Mouse (Mus musculus): ENCODE measurements around the gene Sdsl. TPM values are rescaled to one million over a fixed set of nuclear protein-coding genes. Genes with fewer than 3 reads are reported as not detected.

Sdsl gene
- polyA plus RNA-seq, 1 experiment from 2014 or later = 7.0 TPM

- Histone ChIP-seq H3K27ac (no peak overlapping the region), H3K4me1 (no peaks in the 10 kb centered on the region), H3K9me3 (no peaks in the 10 kb centered on the region), H3K4me2 (replicated peaks) (peak overlapping the region; percentile 40), H3K27me3 (replicated peaks) (peaks cover 3% of the 10 kb centered on the region; the same call in 1 of the 2 replicates), H3K4me3 (no peak overlapping the region), H3K36me3 (no peaks in the 10 kb centered on the region), H3K9ac (no peak overlapping the region)
- WGBS = 12% methylated on average over 4 of the region's 4 CpGs
- no peak for ATAC-seq (ENCODE audit: low FRiP score, low read depth)
Observed at GRCm38 (mm10) chr5:120467026-120467425, 5.6 kb downstream of the Sdsl start.

- 94% methylated on average over 6 of the region's 6 CpGs for WGBS
- ATAC-seq (ENCODE audit: low FRiP score, low read depth) = no peak
- Histone ChIP-seq H3K36me3 (no peaks in the 10 kb centered on the region), H3K4me2 (replicated peaks) (no peak overlapping the region), H3K9me3 (no peaks in the 10 kb centered on the region), H3K4me1 (no peaks in the 10 kb centered on the region), H3K27ac (no peak overlapping the region), H3K9ac (no peak overlapping the region), H3K4me3 (no peak overlapping the region), H3K27me3 (replicated peaks) (peaks cover 11% of the 10 kb centered on the region)
Observed at GRCm38 (mm10) chr5:120465860-120466259, 6.8 kb downstream of the Sdsl start.

GRCm38 (mm10) chr5:120465062-120465461, 7.5 kb downstream of the Sdsl start:
- H3K9ac ChIP-seq = no peak overlapping the region
- peaks cover 16% of the 10 kb centered on the region for H3K27me3 ChIP-seq (replicated peaks)
- no peaks in the 10 kb centered on the region for H3K4me1 ChIP-seq
- H3K4me2 ChIP-seq (replicated peaks) = no peak overlapping the region
- H3K27ac ChIP-seq = no peak overlapping the region
- ATAC-seq (ENCODE audit: low FRiP score, low read depth) = no peak
- H3K4me3 ChIP-seq = no peak overlapping the region
- 46% methylated on average over 5 of the region's 5 CpGs for whole genome bisulfite sequencing
- no peaks in the 10 kb centered on the region for H3K36me3 ChIP-seq
- no peaks in the 10 kb centered on the region for H3K9me3 ChIP-seq

GRCm38 (mm10) chr5:120464321-120464720, 8.3 kb downstream of the Sdsl start:
- H3K9me3 ChIP-seq = no peaks in the 10 kb centered on the region
- no peak overlapping the region for H3K4me2 ChIP-seq (replicated peaks)
- no peak overlapping the region for H3K4me3 ChIP-seq
- no peaks in the 10 kb centered on the region for H3K36me3 ChIP-seq
- WGBS = 77% methylated on average over 4 of the region's 4 CpGs
- ATAC-seq (ENCODE audit: low FRiP score, low read depth) = no peak
- no peaks in the 10 kb centered on the region for H3K4me1 ChIP-seq
- H3K27ac ChIP-seq = no peak overlapping the region
- no peak overlapping the region for H3K9ac ChIP-seq
- H3K27me3 ChIP-seq (replicated peaks) = peaks cover 16% of the 10 kb centered on the region

- no peaks in the 10 kb centered on the region for H3K36me3 ChIP-seq
- WGBS = 78% methylated on average over 15 of the region's 15 CpGs
- H3K4me2 ChIP-seq (replicated peaks) = no peak overlapping the region
- peaks cover 20% of the 10 kb centered on the region for H3K27me3 ChIP-seq (replicated peaks)
- no peak overlapping the region for H3K27ac ChIP-seq
- H3K4me1 ChIP-seq = 0 out of 2 replicates have a peak, but pooled peaks cover 4% of the 10 kb centered on the region
- no peaks in the 10 kb centered on the region for H3K9me3 ChIP-seq
- H3K4me3 ChIP-seq = no peak overlapping the region
- ATAC-seq (ENCODE audit: low FRiP score, low read depth) = no peak
- H3K9ac ChIP-seq = no peak overlapping the region
Observed at GRCm38 (mm10) chr5:120461902-120462301, 10.7 kb downstream of the Sdsl start.

- Histone ChIP-seq H3K27me3 (replicated peaks) (peaks cover 28% of the 10 kb centered on the region), H3K9ac (no peak overlapping the region), H3K4me1 (peaks cover 13% of the 10 kb centered on the region), H3K4me3 (no peak overlapping the region), H3K27ac (no peak overlapping the region), H3K36me3 (no peaks in the 10 kb centered on the region), H3K4me2 (replicated peaks) (no peak overlapping the region), H3K9me3 (no peaks in the 10 kb centered on the region)
- 78% methylated on average over 10 of the region's 10 CpGs for WGBS
- no peak for ATAC-seq (ENCODE audit: low FRiP score, low read depth)
Observed at GRCm38 (mm10) chr5:120459133-120459532, 13.5 kb downstream of the Sdsl start.

- 4% methylated on average over 9 of the region's 9 CpGs for whole genome bisulfite sequencing
- no peaks in the 10 kb centered on the region for H3K36me3 ChIP-seq
- H3K4me2 ChIP-seq (replicated peaks) = no peak overlapping the region
- H3K27me3 ChIP-seq (replicated peaks) = peaks cover 28% of the 10 kb centered on the region
- ATAC-seq (ENCODE audit: low FRiP score, low read depth) = no peak
- no peak overlapping the region for H3K9ac ChIP-seq
- H3K4me1 ChIP-seq = peaks cover 13% of the 10 kb centered on the region
- no peak overlapping the region for H3K4me3 ChIP-seq
- no peaks in the 10 kb centered on the region for H3K9me3 ChIP-seq
- H3K27ac ChIP-seq = no peak overlapping the region
Observed at GRCm38 (mm10) chr5:120457628-120458027, 15.0 kb downstream of the Sdsl start.

- H3K4me1 ChIP-seq = peaks cover 13% of the 10 kb centered on the region
Observed at GRCm38 (mm10) chr5:120456841-120457554, 15.6 kb downstream of the Sdsl start.

GRCm38 (mm10) chr5:120456253-120456652, 16.4 kb downstream of the Sdsl start:
- H3K4me2 ChIP-seq (replicated peaks) = no peak overlapping the region
- H3K9ac ChIP-seq = no peak overlapping the region
- H3K27ac ChIP-seq = no peak overlapping the region
- H3K4me3 ChIP-seq = no peak overlapping the region
- H3K4me1 ChIP-seq = peaks cover 13% of the 10 kb centered on the region
- peaks cover 20% of the 10 kb centered on the region for H3K27me3 ChIP-seq (replicated peaks)
- no peaks in the 10 kb centered on the region for H3K9me3 ChIP-seq
- H3K36me3 ChIP-seq = no peaks in the 10 kb centered on the region
- WGBS = 28% methylated on average over 1 of the region's 1 CpGs
- no peak for ATAC-seq (ENCODE audit: low FRiP score, low read depth)

More at GRCm38 (mm10) chr5:120456841-120457554, 15.6 kb downstream of the Sdsl start:
- 59% methylated on average over 7 of the region's 7 CpGs for WGBS
- Histone ChIP-seq H3K4me2 (replicated peaks) (no peak overlapping the region), H3K9ac (no peak overlapping the region), H3K9me3 (no peaks in the 10 kb centered on the region), H3K27me3 (replicated peaks) (peaks cover 25% of the 10 kb centered on the region), H3K36me3 (no peaks in the 10 kb centered on the region), H3K4me3 (no peak overlapping the region), H3K27ac (no peak overlapping the region)
- ATAC-seq (ENCODE audit: low FRiP score, low read depth) = no peak

- ATAC-seq (ENCODE audit: low FRiP score, low read depth) = no peak
- peak overlapping the region; percentile 57 for H3K27ac ChIP-seq
Observed at GRCm38 (mm10) chr5:120454756-120455337, 17.8 kb downstream of the Sdsl start.

GRCm38 (mm10) chr5:120447305-120447704, 25.3 kb downstream of the Sdsl start:
- H3K27me3 ChIP-seq (replicated peaks) = peaks cover 18% of the 10 kb centered on the region
- H3K4me1 ChIP-seq = 0 out of 2 replicates have a peak, but pooled peaks cover 6% of the 10 kb centered on the region
- no peak overlapping the region for H3K4me3 ChIP-seq
- H3K36me3 ChIP-seq = no peaks in the 10 kb centered on the region
- no peak overlapping the region for H3K27ac ChIP-seq
- H3K9ac ChIP-seq = no peak overlapping the region
- H3K4me2 ChIP-seq (replicated peaks) = no peak overlapping the region
- 0 out of 2 replicates have a peak, but pooled peaks have one; percentile 48 for ATAC-seq (ENCODE audit: low FRiP score, low read depth)
- no peaks in the 10 kb centered on the region for H3K9me3 ChIP-seq
- WGBS = 35% methylated on average over 13 of the region's 13 CpGs

More at GRCm38 (mm10) chr5:120454756-120455337, 17.8 kb downstream of the Sdsl start:
- 41% methylated on average over 14 of the region's 14 CpGs for WGBS
- H3K9ac ChIP-seq = no peak overlapping the region
- H3K4me2 ChIP-seq (replicated peaks) = peak overlapping the region; percentile 32; the same call in 1 of the 2 replicates
- no peaks in the 10 kb centered on the region for H3K9me3 ChIP-seq
- no peaks in the 10 kb centered on the region for H3K36me3 ChIP-seq
- H3K4me1 ChIP-seq = peaks cover 13% of the 10 kb centered on the region
- H3K4me3 ChIP-seq = no peak overlapping the region
- peaks cover 12% of the 10 kb centered on the region for H3K27me3 ChIP-seq (replicated peaks)

- H3K27me3 ChIP-seq (replicated peaks) = peaks cover 64% of the 10 kb centered on the region
- H3K27ac ChIP-seq = no peak overlapping the region
- H3K4me2 ChIP-seq (replicated peaks) = peak overlapping the region; percentile 68
- peaks cover 22% of the 10 kb centered on the region for H3K4me1 ChIP-seq
- H3K9me3 ChIP-seq = no peaks in the 10 kb centered on the region
- H3K4me3 ChIP-seq = peak overlapping the region; percentile 55
- no peak overlapping the region for H3K9ac ChIP-seq
- peak; percentile 65; the same call in 1 of the 2 replicates for ATAC-seq (ENCODE audit: low FRiP score, low read depth)
- 0 out of 2 replicates have a peak, but pooled peaks cover 2% of the 10 kb centered on the region for H3K36me3 ChIP-seq
- WGBS = 5% methylated on average over 14 of the region's 14 CpGs
Observed at GRCm38 (mm10) chr5:120440733-120441132, 31.9 kb downstream of the Sdsl start.

Data from neural tube, embryonic 12.5 days (tissue).